11 mouse cellular contexts compared by ENCODE assay signal in genomic region chr9:45507482-45507881, GRCm38 (mm10).
DNase-seq lines count a peak whose midpoint lies in the region; ATAC-seq and TF ChIP-seq lines count a peak whose summit lies in the region.
"Had no signal": no experiment of that assay in that cellular context is flagged by ENCODE, and none has a peak within 500 bp of the region (broad histone marks: within the 10 kb centered on the region; RNA-seq: fewer than 3 reads in every experiment).

No protein-coding gene starts in this region.

- H3K4me1 ChIP-seq in kidney, adult 2 months (ENCODE audit: control insufficient read depth, insufficient read depth, low read length), result no peaks in the 10 kb centered on the region
- peaks cover 37% of the 10 kb centered on the region for H3K4me1 ChIP-seq in kidney, embryonic 15.5 days

- H3K9me3 ChIP-seq in kidney, embryonic 15.5 days (replicated peaks), result no peaks in the 10 kb centered on the region
- H3K9me3 ChIP-seq: G1E; heart, embryonic 10.5 days; limb, embryonic 13.5 days had no signal

- no peak overlapping the region for H3K4me3 ChIP-seq in kidney, adult 2 months (ENCODE audit: insufficient read depth, low read depth, low read length)
- no peak overlapping the region for H3K4me3 ChIP-seq in kidney, embryonic 15.5 days (replicated peaks)
- H3K4me3 ChIP-seq: heart, embryonic 10.5 days; limb, embryonic 13.5 days had no signal

- no peak overlapping the region for H3K4me2 ChIP-seq in kidney, embryonic 15.5 days
- H3K4me2 ChIP-seq: limb, embryonic 13.5 days had no signal

- WGBS in kidney, adult 2 months, result 35% methylated on average over 9 of the region's 9 CpGs
- whole genome bisulfite sequencing in kidney, embryonic 15.5 days, result 12% methylated on average over 9 of the region's 9 CpGs

- ATAC-seq in kidney, embryonic 15.5 days (replicated peaks; ENCODE audit: low FRiP score), result no peak

- TF ChIP-seq POLR2A in kidney, adult 2 months (IDR thresholded peaks at IDR 0.05; ENCODE audit: low read depth, low read length), result no peak

- H3K9ac ChIP-seq in kidney, embryonic 15.5 days, result no peak overlapping the region
- H3K9ac ChIP-seq: limb, embryonic 13.5 days had no signal

- H3K27me3 ChIP-seq in kidney, adult 2 months (replicated peaks; ENCODE audit: control insufficient read depth, insufficient read depth, low read length), result no peaks in the 10 kb centered on the region
- H3K27me3 ChIP-seq in kidney, embryonic 15.5 days, result peaks cover 6% of the 10 kb centered on the region
- H3K27me3 ChIP-seq: limb, embryonic 13.5 days had no signal

- no peak for TF ChIP-seq CTCF in kidney, adult 2 months (conservative IDR thresholded peaks at IDR 0.05; ENCODE audit: insufficient read depth, insufficient read length, low read depth, low read length)

- no peak overlapping the region for H3K27ac ChIP-seq in kidney, adult 2 months (ENCODE audit: insufficient read depth, low read depth, low read length)
- H3K27ac ChIP-seq in kidney, embryonic 15.5 days, result no peak overlapping the region
- H3K27ac ChIP-seq: heart, embryonic 10.5 days; limb, embryonic 13.5 days; macrophage had no signal

- no peaks in the 10 kb centered on the region for H3K36me3 ChIP-seq in kidney, adult 2 months (ENCODE audit: control insufficient read depth, insufficient read depth, low read length)
- no peaks in the 10 kb centered on the region for H3K36me3 ChIP-seq in kidney, embryonic 15.5 days
- H3K36me3 ChIP-seq: G1E; heart, embryonic 10.5 days; limb, embryonic 13.5 days had no signal

- peak; percentile 31 for DNase-seq in kidney, adult 2 months
- DNase-seq in A20 (ENCODE audit: low read depth, low spot score), result peak; percentile 10
- peak; percentile 79 for DNase-seq in MEL-GATA-1-ER (ENCODE audit: extremely low read depth, low read depth)
- DNase-seq in lung, postnatal 14 days, result peak; percentile 4
- DNase-seq in liver, result no peak
- DNase-seq in cerebellum, postnatal 25 days, result no peak

Comparison
In these comparisons a context has a peak if more than half of its experiments do, and no peak if none do; other contexts are left out.
1. DNase-seq: peak in kidney, adult 2 months (single experiment), A20 (single experiment), MEL-GATA-1-ER (single experiment) and lung, postnatal 14 days (single experiment); none in liver (single experiment) and cerebellum, postnatal 25 days (0 of 2).